Mouse (Mus musculus): Measurements from ENCODE around the gene Baat.

GRCm38 (mm10) chr4:49456171-49456570 is 50.2 kb downstream of the Baat start:
- TF ChIP-seq HCFC1 (IDR thresholded peaks at IDR 0.05; ENCODE audit: borderline replicate concordance, insufficient read depth, low read length) = no peak
- no peak for TF ChIP-seq MAFK (IDR thresholded peaks at IDR 0.05; ENCODE audit: insufficient read depth, low read depth, low read length)
- TF ChIP-seq ZC3H11A (IDR thresholded peaks at IDR 0.05; ENCODE audit: borderline replicate concordance, low read depth, low read length) = no peak
- TF ChIP-seq CHD2 (IDR thresholded peaks at IDR 0.05; ENCODE audit: low read depth, low read length) = no peak

Measured in ES-E14 (cell line).